Mouse (Mus musculus) kidney, adult 9 months (tissue): ENCODE data around the gene Srsf3.

Experiments used
- DNase-seq: peaks from one replicate; pipeline ENCODE4 v3.0.0; 2022

The Srsf3 gene

DNA sequence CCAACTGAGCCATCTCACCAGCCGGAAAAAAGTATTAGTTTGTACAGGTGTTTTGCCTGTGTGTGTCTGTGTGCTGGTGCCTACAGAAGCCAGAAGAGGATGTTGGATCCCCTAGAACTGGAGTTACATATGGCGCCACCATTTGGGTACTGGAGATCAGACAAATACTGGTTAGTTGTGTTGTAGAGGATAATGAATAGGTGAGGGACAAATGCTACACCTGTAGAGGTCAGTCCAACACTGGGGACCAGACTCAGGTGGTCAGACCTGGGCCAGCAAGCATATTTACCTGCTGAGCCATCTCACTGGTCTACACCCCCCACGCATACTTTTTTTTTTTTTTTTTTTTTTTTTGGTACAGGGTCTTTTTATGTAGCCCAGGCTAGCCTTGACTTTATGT, 14.4 kb downstream of the Srsf3 start:
- no peak for DNase-seq

DNA sequence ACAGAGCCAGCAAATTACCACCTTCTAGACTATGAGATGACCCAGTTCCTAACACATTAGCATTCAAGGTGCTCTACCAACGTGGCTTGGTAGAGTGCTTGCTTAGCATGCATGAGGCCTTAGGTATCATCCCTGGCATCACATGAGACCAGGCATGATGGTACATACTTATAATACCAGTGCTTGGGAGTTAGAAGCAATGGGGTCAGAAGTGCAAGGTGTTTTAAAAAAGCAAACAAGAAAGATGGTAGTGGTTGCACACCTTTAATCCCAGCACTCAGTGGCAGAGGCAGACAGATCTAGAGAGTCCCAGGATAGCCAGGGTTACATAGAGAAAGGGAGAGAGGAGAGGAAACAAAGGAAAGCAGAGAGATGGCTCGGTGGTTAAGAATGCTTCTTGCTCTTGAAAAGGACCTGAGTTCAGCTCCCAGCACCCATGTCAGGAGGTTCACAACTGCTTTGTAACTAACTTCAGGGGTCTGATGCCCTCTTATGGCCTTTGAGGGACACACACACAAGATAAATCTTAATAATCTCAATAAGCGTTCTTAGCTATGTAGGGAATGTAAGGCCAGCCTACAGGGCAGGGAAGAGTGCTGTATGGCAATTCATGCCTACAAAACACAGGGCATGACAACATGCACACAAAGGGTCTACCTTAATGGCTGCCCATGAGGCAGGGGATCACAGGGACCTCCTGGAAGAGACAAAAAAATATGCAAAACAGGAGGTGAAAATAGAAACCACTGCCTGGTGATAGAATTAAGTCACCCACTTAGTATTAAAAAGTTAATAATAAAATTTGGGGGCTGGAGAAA, 15.5 kb downstream of the Srsf3 start:
- no peak for DNase-seq

DNA sequence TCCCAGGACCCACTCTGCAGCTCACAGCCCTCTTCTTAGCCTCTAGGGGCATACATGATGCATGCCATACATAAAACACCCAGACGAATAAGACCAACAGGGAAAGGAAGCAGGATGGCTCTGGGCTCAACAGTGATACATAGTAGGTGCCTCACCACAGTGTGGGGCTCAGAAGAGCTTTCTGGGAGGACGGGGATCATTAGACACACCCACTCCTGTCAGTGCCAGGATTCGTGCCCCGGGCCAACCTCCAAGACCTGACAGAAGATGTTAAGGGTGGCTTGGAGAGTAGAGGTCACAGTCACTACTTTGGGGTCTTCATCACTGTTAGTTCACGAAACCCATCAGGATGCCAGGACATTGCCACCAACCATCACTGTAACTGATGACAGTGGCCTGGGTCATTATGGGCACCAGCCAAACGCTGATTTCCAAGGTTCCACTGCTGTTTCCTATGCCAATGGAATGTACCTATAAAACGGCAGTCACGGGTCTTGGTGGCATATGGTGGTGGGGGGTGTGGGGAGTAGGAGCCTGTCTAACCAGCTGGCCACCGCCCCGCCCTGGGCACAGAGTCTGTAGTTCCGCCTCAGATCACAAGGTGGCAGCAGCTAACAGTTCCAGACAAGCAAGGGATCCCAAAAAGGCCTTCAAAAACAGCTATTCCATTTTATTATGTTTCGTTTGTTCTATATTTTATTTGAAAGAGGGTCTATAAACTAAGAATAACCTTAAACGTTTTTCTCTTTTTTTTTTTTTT, 16.5 kb downstream of the Srsf3 start:
- DNase-seq: peak; percentile 84

DNA sequence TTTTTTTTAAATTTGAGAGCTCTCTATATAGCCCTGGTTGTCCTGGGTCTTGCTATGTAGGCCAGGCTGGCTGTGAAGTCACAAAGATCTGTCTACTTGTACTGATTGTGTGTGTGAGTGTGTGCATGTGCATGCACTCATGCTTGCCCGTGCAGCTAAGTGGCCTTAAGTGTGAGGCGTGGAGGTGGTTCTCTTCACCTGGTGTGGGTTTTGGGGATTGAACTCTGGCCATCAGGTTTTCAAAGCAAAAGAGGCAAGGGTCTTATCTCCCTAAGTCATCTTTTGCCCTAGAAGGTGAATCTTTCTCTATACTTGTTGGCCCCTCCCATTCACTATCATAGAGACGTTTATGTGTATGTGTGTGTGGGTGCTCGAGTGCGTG, 17.1 kb downstream of the Srsf3 start:
- DNase-seq: no peak

DNA sequence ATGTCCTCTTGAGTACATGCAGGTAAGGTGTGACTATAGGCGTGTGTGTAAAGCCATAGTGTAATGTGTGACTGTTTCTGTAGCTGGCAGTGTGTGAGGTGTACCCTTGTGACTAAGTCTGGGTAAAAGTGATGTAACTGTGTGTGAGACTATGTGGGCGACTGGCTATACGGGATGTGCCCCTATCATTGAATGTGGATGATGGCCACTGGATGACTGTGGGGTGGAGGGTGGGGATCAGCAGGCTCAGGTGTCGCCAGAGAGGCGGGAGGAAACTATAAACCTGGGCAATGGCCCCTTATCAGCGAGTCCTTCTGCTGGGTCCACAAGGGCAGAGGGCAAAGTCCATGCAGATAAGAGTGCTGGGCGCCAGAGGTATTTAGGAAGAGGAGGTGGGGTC, 17.5 kb downstream of the Srsf3 start:
- no peak for DNase-seq

DNA sequence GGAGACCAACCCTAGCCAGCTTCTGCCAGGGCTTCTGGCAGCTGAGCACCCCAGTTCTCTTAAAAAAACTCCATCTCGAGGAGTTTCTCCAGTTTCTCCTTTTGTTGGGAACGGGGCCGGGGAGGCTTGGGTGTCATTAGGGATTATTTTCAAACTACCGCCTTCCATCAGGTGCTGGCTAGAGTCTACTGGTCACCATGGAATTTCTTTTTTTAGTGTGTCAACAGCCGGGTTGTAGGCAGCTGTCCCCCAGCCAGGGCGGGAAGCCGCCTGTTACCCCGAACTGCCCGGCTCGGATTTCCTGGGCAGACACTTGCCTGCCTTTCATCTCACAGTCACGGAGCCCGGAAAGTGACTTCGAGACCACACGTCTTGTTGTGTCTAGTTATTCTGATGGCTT, 18.4 kb downstream of the Srsf3 start:
- no peak for DNase-seq

DNA sequence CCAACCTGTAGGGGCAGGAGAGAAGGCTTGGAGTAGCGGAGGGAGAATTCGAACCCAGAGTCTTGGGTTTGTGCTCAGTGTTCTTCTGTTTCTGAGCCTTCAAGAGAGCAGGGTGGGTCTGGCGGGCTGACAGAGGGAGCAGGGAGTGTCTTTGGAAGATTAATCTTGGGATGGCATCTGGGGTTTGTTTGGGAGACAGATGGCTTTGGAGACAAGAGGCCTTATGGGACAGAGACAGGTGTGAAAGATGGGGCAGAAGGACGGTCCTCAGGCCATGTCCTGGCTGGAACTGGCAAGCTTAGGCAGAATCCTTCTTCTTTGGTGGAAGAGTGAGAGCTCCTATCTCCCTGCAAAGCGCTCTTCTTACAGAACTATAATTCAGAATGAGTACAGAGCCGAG, 20.6 kb downstream of the Srsf3 start:
- DNase-seq: no peak

DNA sequence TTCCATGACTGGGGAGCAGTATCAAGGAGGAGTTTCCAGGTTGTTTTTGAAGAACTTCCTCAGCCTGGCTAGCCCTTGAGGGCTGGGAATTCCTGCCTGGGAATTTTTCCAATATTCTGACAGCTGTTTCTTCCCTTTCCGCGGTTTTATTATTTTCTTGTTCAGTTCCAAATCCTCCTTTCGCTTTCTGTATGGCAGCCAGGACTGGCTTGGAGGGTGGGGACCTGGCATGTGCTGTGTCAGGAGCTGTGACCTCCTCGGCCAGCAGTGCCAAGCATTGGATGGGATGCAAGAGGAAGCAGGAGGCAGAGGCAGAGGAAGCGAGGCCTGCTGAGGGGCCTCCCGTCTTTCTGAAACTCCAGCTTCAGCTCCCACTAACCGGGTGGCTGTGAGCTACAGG, 21.4 kb downstream of the Srsf3 start:
- DNase-seq: peak; percentile 65

DNA sequence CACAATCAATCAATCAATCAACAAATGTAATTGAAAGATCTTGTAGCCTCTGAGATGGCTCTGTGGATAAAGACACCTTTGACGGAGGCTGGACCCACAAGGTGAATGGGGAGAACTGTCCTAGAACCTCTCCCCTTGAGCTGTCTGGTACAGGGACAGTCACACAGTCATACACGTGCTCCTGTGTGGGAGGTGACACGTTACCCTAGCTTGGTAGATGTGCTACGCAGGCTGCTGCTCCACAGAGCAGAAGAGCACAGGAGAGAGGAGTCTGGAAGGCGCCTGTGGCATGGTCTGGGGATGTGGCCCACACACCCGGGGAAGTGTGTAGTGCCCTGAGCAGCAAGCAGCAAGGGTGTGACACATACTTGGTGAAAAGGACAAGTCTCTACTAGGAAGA, 22.0 kb downstream of the Srsf3 start:
- no peak for DNase-seq

DNA sequence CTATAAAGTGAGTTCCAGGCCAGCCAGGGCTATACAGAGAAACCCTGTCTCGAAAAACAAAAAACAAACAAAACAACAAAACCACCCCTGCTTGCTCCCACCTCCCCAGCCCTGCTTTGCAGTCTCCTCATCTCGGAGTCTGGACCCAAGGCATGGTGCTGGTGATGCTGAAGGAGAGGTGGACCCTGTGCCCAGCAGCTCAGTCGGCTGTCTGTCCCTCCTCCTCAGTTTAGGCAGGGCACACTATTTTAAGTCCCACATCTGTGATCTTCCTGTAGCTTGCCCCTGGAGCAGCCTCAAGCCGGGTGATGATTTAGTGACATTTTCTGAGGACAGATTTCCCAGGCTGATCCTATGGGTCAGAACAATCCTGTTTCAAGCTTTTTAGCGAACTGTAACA, 23.2 kb downstream of the Srsf3 start:
- no peak for DNase-seq

DNA sequence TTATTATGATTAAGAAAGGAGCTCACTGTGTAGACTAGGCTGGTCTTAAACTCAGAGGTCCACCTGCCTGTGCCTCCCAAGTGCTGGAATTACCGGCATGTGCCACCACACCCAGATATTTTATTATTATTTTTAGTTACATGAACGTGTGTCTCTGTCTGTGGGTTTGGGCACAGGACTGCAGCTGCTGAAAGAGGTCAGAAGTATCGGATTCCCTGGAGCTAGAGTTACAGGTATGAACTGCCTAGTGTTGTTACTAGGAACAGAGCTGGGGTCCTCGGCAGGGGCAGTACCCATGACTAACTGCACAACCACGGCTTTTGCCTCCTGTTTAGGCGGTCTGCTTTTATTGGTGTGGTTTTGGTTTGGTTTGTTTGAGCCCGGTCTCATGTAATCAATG, 23.8 kb downstream of the Srsf3 start:
- DNase-seq: no peak

DNA sequence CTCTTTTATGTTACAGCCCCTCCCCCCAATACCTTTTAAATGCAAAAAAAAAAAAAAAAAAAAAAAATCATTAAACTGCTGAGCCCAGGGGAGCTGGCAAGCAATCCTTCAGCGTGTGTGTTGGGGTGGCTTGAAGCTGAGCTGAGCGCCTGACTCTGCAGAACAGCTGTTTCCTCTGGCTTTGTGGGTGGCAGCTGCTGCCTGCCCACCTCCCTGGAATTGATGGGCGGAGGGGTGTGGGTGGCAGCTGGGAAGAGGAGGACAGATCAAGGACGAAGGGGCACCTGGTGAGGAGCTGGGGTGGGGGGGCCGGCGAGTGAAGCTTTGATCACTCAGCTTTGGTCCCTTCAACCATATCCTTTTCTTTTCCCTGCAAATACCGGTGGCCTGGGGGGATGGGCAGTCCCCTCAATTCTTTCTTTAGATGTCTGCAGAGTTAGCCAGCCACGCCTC, 24.3 kb downstream of the Srsf3 start:
- no peak for DNase-seq

DNA sequence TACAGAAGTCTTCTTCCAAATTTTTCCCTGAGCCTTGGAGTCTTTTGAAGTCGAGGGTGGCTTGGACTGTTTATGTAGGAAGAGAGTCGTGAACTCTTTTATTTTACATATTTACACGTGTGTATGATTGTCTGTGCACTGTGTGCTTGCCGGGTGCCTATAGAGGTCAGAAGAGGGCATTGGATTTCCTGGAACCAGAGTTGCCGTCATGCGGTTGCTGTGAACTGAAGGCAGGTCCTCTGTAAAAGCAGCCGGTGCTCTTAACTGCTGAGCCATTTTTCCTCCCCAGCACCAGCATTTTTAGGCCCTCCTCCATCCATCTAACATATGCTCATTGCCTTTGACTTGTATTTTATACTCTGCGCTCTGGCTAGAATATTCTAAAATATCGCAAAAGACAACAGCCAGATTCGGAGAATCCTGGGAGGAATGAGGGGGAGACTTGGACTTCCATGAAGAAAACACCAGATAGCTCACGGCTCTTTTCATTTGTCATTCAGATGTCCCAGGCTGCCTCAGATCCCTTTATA, 25.0 kb downstream of the Srsf3 start:
- no peak for DNase-seq

DNA sequence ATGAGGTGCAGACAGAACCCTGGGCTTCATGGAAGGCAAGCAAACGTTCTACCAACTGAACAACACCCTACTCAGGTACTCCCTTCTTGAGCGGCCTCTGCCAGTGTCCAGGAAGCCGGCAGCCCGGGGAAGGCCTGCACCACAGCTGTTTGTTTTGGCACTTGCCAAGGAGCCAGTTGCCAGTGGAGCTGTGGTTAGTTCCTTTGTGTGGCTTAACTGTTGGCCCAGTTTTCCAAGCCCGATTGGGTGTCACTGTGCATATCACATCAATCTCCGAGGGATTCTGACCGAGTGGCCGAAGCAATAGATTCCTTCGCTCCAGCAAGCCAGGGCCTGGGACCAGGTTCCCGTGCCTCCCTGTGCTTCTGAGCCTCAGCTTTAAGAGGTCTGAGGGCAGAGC, 25.5 kb downstream of the Srsf3 start:
- DNase-seq: no peak

DNA sequence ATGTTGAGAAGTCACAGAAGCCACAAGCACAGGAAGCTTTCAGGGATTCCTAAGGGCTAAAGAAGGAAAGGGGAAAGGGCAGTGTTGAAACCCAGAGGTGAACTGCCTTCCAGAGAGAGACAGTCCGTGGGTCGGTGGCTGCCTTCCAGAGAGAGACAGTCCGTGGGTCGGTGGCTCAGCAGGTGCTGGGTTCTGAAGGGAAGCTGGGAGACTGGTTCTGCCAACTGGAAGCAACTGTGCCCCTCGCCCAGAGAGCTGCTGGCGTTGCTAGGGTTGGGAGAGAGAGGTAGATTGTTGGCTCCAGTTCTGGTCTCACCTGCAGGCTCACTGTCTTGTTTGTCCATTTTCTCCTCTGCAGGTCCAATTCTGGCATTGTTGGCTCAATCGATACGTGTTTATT, 26.1 kb downstream of the Srsf3 start:
- no peak for DNase-seq

DNA sequence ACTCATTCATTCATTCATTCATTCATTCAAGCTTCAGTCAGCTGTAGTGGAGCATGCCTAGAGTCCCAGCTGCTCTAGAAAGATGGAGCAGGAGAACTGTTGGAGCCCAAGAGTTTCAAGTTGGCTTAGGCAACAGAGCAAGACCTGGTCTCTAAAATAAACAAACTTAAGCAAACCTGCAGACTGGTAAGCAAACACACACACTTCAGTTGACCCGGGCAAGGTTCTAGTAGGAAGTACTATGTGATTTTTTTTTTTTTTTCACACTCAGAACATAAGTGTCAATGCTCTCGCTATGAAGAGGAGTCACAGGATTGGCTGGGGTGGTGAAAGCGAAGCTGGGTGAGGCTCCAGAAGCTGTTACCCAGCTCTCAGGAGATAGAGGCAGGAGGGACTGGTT, 27.2 kb downstream of the Srsf3 start:
- DNase-seq: no peak

DNA sequence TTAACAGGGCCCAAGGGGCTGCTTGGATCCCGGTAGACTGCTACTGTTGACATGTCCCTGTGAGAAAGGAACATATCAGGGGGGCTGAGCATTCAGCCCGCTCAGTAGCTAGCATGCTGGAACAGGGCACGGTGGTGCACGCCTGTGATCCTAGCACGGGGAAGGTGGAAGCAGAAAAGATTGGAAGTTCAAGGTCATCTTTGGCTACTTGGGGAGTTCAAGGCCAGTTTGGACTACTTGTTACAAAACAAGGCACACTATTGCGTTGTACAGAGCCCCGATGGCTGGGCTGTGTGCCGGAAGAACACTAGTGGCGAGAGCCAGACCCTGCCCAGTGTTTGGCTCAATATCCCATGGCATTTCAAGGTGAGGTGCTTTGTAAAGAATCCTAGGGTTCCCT, 28.5 kb downstream of the Srsf3 start:
- no peak for DNase-seq

DNA sequence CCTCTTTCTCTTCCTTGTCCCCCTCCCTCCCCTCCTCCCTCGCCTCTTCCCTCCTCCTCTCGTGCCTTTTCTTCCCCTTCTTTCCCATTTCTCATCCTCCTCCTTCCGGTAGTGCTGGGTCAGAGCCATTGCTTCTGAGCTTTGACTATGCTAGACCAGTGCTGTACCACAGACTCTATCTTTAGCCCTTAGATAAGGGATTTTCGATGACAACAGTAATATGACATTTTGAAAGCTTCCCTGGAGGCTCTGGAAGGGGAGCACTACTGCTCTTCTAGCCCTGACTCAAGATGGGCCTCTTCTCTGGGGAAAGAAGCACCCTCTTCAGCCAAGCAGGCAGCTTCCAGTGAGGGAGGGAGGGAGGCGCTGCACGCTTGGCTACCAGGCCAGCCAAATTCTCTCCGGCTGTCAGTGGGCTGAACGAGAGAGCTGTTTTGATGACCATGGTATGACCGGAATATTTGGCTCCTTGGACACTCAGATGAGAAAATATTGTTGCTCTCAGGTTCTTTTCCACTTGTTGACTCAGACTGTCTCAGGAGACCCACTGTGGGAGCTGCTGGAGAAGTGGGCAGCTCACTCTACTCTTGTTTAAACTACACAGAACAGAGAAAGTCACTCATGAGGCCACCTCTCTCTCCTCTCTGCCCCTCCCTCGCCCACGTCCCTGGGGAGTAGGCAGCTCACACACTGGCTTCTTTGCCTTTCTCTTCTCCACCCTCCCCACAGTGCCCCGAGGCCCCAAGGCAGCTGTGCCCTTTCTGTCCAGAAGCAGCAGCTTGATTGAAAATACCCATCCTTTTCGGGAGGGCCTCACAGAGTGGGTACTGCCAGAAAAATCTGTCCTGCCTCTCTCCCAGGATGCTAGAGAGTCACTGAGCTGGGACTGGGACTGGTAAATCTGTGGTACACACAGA, 29.9 kb downstream of the Srsf3 start:
- DNase-seq: no peak

DNA sequence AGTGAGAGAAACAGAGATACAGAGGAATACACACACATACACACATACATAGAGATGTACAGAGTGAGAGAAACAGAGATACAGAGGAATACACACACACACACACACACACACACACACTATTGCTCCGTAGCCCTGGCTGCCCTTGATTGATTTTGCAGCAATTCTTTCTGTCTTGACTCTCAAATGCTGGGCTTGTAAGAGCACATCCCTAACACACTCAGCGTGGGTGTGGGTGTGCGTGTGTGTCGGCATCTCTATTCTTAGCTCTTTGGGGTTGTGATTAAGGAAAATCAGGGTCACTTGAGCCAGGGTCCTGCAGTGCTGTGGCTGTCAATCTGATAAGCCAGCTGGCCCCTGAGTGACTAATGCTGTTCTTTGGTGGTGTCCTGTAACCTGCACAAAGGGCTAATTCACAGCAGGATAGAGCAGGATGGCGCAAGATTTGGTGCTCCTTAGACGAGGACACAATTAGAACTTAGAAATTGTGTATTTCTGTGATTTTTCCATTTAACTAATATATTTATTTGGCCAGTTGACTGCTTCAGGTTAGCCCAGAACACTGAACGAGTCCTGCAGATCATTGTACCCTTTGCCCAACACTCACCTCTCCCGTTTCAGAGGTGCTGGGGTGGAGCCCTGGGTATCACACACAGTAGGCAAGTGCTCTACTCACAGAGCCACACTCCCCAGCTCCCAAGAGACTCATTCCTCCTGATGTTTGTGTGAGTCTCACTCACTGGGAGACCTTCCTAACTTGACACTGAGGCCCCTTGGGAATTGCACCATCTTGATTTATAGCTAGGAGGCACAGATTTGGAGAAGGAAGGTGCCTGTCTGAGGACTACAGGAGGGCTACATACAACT, 30.9 kb downstream of the Srsf3 start:
- DNase-seq: no peak

DNA sequence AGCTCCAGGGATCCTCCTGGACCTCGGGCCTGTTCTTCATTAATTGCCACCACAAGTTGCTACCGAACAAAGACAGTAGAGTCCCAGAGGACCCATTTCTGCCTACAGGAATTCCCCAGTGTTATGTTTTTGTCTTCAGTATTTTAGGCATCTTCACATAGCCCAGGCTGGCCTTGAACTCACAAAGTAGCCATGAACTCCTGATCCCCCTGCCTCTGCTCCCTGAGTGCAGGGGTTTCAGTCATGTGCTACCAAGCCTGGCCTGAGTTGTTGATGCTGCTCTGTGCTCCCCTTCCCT, 31.5 kb downstream of the Srsf3 start:
- no peak for DNase-seq

DNA sequence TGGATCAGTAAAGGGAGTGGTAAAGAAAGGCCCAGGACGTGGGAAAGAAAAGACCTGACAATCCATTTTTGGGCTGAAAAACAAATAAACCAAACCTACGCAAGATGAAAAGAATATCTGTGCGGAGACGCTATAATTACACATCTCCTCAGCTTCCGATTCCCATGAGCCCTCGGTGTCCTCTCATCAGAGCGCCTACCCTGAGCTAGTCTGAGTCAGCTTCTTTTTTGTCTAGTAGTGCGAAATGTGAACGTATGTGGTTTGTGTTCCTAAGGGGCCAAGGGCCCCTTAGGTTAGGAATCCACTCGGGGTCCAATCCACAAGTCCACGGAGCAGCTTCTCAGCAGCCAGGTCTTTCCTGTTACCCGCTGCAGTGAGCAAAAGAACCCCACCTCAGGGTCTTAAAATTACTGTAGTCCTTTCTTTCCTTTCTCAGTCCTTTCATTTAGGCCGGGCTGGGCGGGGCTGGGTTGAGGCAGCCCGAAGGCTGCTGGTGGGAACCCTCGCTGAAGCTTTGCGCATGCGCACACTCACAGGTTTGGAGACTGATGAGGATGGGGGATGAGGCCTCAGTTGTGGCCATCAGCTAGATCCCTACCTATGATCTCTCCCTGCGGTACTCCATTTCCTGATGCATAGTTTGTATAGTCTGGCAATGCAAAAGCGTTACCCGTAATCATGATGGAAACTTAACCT, 33.0 kb downstream of the Srsf3 start:
- DNase-seq: no peak

DNA sequence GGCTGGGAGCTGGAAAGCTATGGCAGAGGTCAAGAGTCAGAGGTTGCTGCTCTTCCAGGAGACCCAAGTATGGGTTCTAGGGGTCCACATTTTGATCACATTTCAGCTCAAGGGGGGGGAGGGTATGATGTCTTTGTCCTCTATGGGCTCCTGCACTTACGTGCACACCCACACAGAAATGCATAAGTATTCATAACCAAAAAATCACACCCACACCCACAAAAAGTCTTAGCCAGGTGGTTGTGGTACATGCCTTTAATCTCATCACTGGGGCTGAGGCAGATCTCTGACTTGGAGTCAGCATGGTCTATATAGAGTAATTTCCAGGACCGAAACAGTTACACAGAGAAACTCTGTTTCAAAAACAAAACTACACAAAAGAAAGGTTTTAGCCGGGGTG, 33.5 kb downstream of the Srsf3 start:
- DNase-seq: no peak
